Mouse (Mus musculus): Measurements from ENCODE around the gene Olfr366. TPM values are rescaled to one million over a fixed set of nuclear protein-coding genes. Genes with fewer than 3 reads are reported as not detected.
"Not testable (repeated sequence)": the region's sequence is repeated elsewhere in the genome, so short reads cannot be mapped to it uniquely, and the experiment has no call there.

Olfr366 gene
- polyA plus RNA-seq (2014; fragmentation: Nextera tagmentation; extraction: Ambion mirVana), result not detected in 2 replicates

DNA sequence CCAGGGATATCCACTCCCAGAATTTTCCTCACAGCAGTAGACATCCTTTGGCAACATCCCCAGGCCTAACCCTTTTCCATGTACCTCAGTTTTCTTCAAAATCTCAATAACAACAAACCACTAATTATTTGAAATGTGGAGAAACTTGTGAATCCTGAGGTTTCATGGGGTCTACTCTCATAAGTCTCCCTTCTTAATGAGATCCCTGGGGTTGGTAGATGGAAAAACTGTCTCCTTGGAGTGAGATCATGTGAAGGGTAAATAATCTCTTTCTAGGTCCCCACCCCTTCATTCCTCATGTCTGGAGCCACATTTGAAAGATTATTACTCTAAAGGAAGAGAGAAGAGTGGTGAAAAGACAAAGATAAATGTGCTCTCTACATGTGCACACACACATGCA is at the start of gene Olfr366:
Gene Olfr366, plus strand, starts transcription at position 301 of the 400 bp plus-strand sequence.
- H3K27me3 ChIP-seq (replicated peaks; ENCODE audit: control insufficient read depth, insufficient read depth, low read length), result no peaks in the 10 kb centered on the region

DNA sequence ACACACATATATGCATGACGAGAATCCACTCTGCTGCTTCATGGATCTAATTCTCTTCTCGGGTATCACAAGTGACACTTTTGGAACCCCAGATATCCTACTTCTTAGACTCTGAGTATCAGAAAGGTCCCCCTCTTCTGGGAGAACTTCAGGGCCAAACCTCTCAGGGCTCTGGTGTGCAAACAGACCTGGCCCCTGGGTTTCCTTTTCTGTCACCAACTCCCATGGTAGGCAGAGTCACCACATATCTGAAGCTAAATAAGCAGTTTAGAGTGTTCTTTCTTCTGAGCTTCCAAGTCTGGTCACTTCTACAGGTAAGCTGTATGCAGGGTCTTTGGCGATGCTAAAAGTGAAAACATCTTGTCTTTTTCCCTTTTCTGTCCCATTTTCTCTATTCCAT is 23.5 kb upstream of the Olfr366 start, which contains the start of gene Olfr365:
Gene Olfr365, plus strand, starts transcription at position 301 of the 400 bp plus-strand sequence.
- Histone ChIP-seq H3K4me1 (ENCODE audit: control insufficient read depth, insufficient read depth, low read length) (no peaks in the 10 kb centered on the region), H3K36me3 (ENCODE audit: control insufficient read depth, insufficient read depth, low read length) (no peaks in the 10 kb centered on the region), H3K4me3 (ENCODE audit: low read depth, low read length) (no peak within 1 kb of the TSS), H3K27me3 (replicated peaks; ENCODE audit: control insufficient read depth, insufficient read depth, low read length) (no peaks in the 10 kb centered on the region), H3K9ac (ENCODE audit: low read length) (no peak within 1 kb of the TSS), H3K4me2 (ENCODE audit: low read length) (no peak within 1 kb of the TSS), H3K9me3 (replicated peaks; ENCODE audit: control insufficient read depth, low read length) (0 out of 2 replicates have a peak, but pooled peaks cover 10% of the 10 kb centered on the region), H3K27ac (ENCODE audit: low read depth, low read length) (no peak within 1 kb of the TSS)
- WGBS, result 78% methylated on average over 3 of the region's 3 CpGs
- ATAC-seq, result no peak
- no peak for DNase-seq (ENCODE audit: low spot score)

More for the DNA sequence above, at the start of gene Olfr366:
- Histone ChIP-seq H3K9me3 (replicated peaks; ENCODE audit: control insufficient read depth, low read length) (peaks cover 12% of the 10 kb centered on the region), H3K27ac (ENCODE audit: low read depth, low read length) (no peak within 1 kb of the TSS), H3K36me3 (ENCODE audit: control insufficient read depth, insufficient read depth, low read length) (no peaks in the 10 kb centered on the region), H3K4me3 (ENCODE audit: low read depth, low read length) (no peak within 1 kb of the TSS), H3K4me2 (ENCODE audit: low read length) (no peak within 1 kb of the TSS), H3K4me1 (ENCODE audit: control insufficient read depth, insufficient read depth, low read length) (no peaks in the 10 kb centered on the region), H3K9ac (ENCODE audit: low read length) (no peak within 1 kb of the TSS)
- DNase-seq (ENCODE audit: low spot score) (no peak), ATAC-seq (no peak)

DNA sequence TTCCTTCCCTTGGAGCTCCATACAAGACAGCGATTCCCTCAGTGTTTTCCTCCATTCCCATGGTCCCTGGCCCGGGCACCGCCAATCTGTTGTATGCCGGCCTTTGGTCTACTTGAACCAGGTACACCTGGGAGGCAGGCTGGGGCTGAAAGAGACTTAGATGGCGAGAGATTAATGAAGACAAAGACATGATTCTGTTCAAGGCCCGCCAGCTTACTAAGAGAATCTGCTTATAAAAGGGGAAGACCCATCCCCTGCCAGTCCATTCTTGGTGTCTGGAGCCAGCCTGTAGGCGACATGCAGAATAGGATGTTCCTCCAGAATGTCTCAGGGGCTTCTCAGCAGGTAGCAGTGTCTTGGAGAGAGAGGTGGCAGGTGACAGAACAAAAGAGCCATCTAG is 50.4 kb downstream of the Olfr366 start:
- not testable (repeated sequence) for ATAC-seq; H3K9me3 ChIP-seq (replicated peaks; ENCODE audit: control insufficient read depth, low read length); H3K4me1 ChIP-seq (ENCODE audit: control insufficient read depth, insufficient read depth, low read length); H3K4me2 ChIP-seq (ENCODE audit: low read length); H3K27ac ChIP-seq (ENCODE audit: low read depth, low read length); H3K36me3 ChIP-seq (ENCODE audit: control insufficient read depth, insufficient read depth, low read length); H3K9ac ChIP-seq (ENCODE audit: low read length); H3K4me3 ChIP-seq (ENCODE audit: low read depth, low read length); H3K27me3 ChIP-seq (replicated peaks; ENCODE audit: control insufficient read depth, insufficient read depth, low read length); DNase-seq (ENCODE audit: low spot score)
- WGBS, result 85% methylated on average over 7 of the region's 7 CpGs

Other genes starting within 250 kb of the Olfr366 start
- not detected in 2 replicates for gene Olfr357, start 217.7 kb upstream of the Olfr366 start, polyA plus RNA-seq (2014; fragmentation: Nextera tagmentation; extraction: Ambion mirVana)
- not detected in 2 replicates for gene Olfr358, start 202.2 kb upstream of the Olfr366 start, polyA plus RNA-seq (2014; fragmentation: Nextera tagmentation; extraction: Ambion mirVana)
- gene Olfr360, start 145.8 kb upstream of the Olfr366 start, polyA plus RNA-seq (2014; fragmentation: Nextera tagmentation; extraction: Ambion mirVana), result not detected in 2 replicates
- gene Olfr361, start 122.3 kb upstream of the Olfr366 start, polyA plus RNA-seq (2014; fragmentation: Nextera tagmentation; extraction: Ambion mirVana), result not detected in 2 replicates
- gene Olfr362, start 93.7 kb upstream of the Olfr366 start, polyA plus RNA-seq (2014; fragmentation: Nextera tagmentation; extraction: Ambion mirVana), result not detected in 2 replicates
- not detected in 2 replicates for gene Olfr364-ps1, start 72.3 kb upstream of the Olfr366 start, polyA plus RNA-seq (2014; fragmentation: Nextera tagmentation; extraction: Ambion mirVana)
- gene Olfr365, start 23.4 kb upstream of the Olfr366 start, polyA plus RNA-seq (2014; fragmentation: Nextera tagmentation; extraction: Ambion mirVana), result not detected in 2 replicates
- not detected in 2 replicates for gene Olfr368, start 114.9 kb downstream of the Olfr366 start, polyA plus RNA-seq (2014; fragmentation: Nextera tagmentation; extraction: Ambion mirVana)
- 81.9 and 84.5 TPM in 2 replicates for gene Pdcl, start 147.8 kb downstream of the Olfr366 start, polyA plus RNA-seq (2014; fragmentation: Nextera tagmentation; extraction: Ambion mirVana)
- 19.2 and 24.9 TPM in 2 replicates for gene Rc3h2, start 211.3 kb downstream of the Olfr366 start, polyA plus RNA-seq (2014; fragmentation: Nextera tagmentation; extraction: Ambion mirVana)
- gene Zbtb26, start 231.6 kb downstream of the Olfr366 start, polyA plus RNA-seq (2014; fragmentation: Nextera tagmentation; extraction: Ambion mirVana), result 8.5 and 8.7 TPM in 2 replicates
- gene Zbtb6, start 231.6 kb downstream of the Olfr366 start, polyA plus RNA-seq (2014; fragmentation: Nextera tagmentation; extraction: Ambion mirVana), result 10.5 and 11.4 TPM in 2 replicates
- 69.6 and 85.6 TPM in 2 replicates for gene Rabgap1, start 231.7 kb downstream of the Olfr366 start, polyA plus RNA-seq (2014; fragmentation: Nextera tagmentation; extraction: Ambion mirVana)